Mouse (Mus musculus): ENCODE measurements around the gene Eif4a3. TPM values are rescaled to one million over a fixed set of nuclear protein-coding genes. Genes with fewer than 3 reads are reported as not detected.
"Not testable (repeated sequence)": the region's sequence is repeated elsewhere in the genome, so short reads cannot be mapped to it uniquely, and the experiment has no call there.

The Eif4a3 gene
- polyA plus RNA-seq, 1 experiment = 87.9 TPM

DNA sequence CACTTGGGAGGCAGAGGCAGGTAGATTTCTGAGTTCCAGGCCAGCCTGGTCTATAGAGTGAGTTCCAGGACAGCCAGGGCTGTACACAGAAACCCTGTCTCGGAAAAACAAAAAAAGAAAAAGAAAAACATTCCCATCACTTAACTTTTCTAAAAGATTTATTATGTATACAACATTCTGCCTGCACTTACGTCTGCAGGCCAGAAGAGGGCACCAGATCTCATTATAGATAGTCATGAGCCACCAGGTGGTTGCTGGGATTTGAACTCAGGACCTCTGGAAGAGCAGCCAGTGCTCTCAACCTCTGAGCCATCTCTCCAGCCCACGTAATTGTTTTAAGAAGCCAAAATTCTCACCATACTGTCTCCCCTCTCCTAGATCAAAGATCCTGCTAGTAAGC is 27.4 kb downstream of the Eif4a3 start:
- WGBS = 70% methylated on average over 3 of the region's 3 CpGs
- TF ChIP-seq CTCF (IDR thresholded peaks at IDR 0.05; ENCODE audit: insufficient read depth, low read length) = 0 out of 2 replicates have a peak, but pooled peaks have one; percentile 15

DNA sequence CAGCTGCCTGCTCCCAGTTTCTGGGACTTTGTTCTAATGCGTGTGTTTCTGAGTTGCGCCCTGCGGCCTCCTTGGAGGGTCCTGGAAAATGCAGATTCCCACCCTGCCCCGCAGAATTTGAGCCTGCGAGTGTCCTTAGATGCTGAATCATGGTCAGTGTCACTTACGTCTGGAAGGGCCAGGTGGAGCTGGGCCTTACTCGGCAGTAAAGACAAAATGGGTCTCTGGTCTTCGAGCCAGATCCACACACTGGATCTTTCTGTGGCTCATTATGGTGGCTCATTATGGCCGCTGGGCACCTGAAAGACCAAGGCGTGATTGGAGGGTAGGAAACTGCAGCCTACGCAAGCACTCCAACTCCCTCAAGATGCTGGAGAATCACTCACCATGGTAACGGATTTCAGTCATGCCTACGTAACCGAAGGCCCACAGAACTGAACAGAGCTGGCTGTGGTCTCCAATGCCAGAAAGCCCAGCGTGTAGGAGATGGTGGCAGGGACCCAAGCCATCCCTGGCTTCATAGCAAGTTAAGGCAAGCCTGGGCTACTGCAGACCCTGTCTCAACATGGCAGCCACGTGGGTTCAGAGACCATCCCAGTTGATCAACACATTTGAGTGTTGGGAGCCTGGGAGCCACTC is 31.2 kb downstream of the Eif4a3 start:
- TF ChIP-seq POLR2A (IDR thresholded peaks at IDR 0.05; ENCODE audit: borderline replicate concordance, extremely low read depth, low read depth, low read length) (no peak), CTCF (IDR thresholded peaks at IDR 0.05; ENCODE audit: insufficient read depth, low read length) (no peak)
- peaks cover 5% of the 10 kb centered on the region; the same call in 1 of the 2 replicates for H3K4me1 ChIP-seq (ENCODE audit: control insufficient read depth, insufficient read depth, low read length)
- peak; percentile 36 for DNase-seq
- 74% methylated on average over 16 of the region's 16 CpGs for WGBS
- H3K4me3 ChIP-seq (replicated peaks; ENCODE audit: extremely low read depth, low read depth, low read length) = peak overlapping the region; percentile 22

More for the DNA sequence above, 27.4 kb downstream of the Eif4a3 start:
- not testable (repeated sequence) for DNase-seq; H3K4me3 ChIP-seq (replicated peaks; ENCODE audit: extremely low read depth, low read depth, low read length); H3K4me1 ChIP-seq (ENCODE audit: control insufficient read depth, insufficient read depth, low read length)

DNA sequence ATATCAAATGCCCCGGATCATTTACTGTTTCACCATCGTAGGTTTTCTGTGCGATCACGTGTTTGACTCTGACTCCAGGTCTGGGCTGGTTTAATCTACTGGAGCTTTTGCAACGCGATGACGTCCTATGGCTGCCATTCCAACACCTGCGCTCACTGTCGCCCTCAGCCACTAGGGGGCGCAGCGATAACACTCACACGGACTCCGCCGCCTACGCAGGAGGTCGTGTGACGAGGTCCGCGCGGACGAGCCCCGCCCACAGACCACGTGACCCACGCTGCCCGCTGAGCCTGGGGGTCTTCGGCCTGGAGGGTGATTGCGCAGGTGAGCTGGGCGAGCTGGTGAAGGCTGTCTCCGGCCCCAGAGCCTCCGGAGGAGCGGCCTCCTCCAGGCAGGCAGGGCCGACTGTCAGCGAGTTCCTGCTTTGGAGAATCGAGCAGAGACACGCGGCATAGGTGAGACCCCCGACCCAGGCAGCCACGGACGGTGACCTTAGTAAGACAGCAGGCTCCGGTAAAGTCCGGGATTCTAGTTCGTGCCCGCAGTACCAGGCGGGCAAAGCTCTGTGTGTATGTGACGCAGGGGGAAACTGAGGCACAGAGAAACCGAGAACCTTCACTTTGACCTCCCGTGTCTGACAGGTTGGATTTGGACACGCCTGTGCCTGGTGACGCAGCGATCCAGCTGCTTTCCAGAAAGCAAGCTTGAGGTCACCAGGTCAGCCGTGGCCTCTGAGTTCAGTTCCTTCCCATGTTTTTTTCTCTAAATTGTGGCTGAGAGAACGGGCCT is 31.9 kb downstream of the Eif4a3 start, which contains the start of gene Gaa:
Gene Gaa (plus strand): TSS at position 120 of the 789 bp plus-strand sequence.
- peak; percentile 97 for DNase-seq
- Histone ChIP-seq H3K4me3 (replicated peaks; ENCODE audit: extremely low read depth, low read depth, low read length) (peak within 1 kb of the TSS; percentile 72), H3K4me1 (ENCODE audit: control insufficient read depth, insufficient read depth, low read length) (peaks cover 5% of the 10 kb centered on the region; the same call in 1 of the 2 replicates)
- 2% methylated on average over 52 of the region's 52 CpGs for WGBS
- TF ChIP-seq CTCF (IDR thresholded peaks at IDR 0.05; ENCODE audit: insufficient read depth, low read length) = peak; percentile 93
- peak; percentile 66; the same call in 1 of the 2 replicates for TF ChIP-seq POLR2A (IDR thresholded peaks at IDR 0.05; ENCODE audit: borderline replicate concordance, extremely low read depth, low read depth, low read length)

DNA sequence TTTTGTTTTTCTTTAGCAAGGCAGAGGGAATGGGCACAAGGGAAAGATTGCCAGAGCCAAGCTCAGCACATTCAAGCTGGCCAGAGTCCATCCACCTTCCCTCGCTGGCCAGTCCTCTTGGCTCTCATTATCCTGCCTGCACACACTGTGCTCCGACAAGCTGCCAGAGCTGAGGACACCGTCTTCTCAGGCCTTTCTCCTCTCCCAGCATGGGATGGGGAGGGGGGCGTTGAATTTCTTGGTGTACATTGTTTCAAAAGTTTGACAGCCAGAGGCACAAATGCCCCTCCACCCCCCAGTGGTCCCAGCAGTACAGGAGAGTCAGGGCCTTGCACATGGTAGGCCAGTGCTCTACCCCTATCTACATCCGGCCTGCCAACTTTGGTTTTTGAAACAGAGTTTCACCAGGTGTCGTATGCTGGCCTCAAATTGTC is 32.6 kb downstream of the Eif4a3 start:
- WGBS = 44% methylated on average over 6 of the region's 6 CpGs
- no peak for DNase-seq
- no peak overlapping the region for H3K4me3 ChIP-seq (replicated peaks; ENCODE audit: extremely low read depth, low read depth, low read length)
- peaks cover 5% of the 10 kb centered on the region; the same call in 1 of the 2 replicates for H3K4me1 ChIP-seq (ENCODE audit: control insufficient read depth, insufficient read depth, low read length)
- TF ChIP-seq POLR2A (IDR thresholded peaks at IDR 0.05; ENCODE audit: borderline replicate concordance, extremely low read depth, low read depth, low read length) (no peak), CTCF (IDR thresholded peaks at IDR 0.05; ENCODE audit: insufficient read depth, low read length) (no peak)

DNA sequence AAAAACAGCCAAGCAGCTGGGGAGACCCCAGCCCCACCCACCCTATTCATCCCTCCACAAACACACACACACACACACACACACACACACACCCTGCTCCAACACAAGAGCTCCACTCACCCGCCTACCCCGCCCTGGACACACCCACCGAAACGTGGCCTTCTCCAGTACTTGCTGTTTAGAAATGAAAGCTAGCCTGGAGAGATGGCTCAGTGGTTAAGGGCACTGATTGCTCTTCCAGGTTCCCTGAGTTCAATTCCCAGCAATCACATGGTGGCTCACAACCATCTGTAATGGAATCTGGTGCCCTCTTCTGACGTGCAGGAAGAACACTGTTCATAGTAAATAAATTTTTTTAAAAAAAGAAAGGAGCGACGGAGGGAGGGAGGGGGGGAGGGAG is 34.1 kb downstream of the Eif4a3 start:
- Histone ChIP-seq H3K4me1 (ENCODE audit: control insufficient read depth, insufficient read depth, low read length) (peaks cover 5% of the 10 kb centered on the region; the same call in 1 of the 2 replicates), H3K4me3 (replicated peaks; ENCODE audit: extremely low read depth, low read depth, low read length) (no peak overlapping the region)
- WGBS = 66% methylated on average over 7 of the region's 7 CpGs
- DNase-seq = no peak
- TF ChIP-seq CTCF (IDR thresholded peaks at IDR 0.05; ENCODE audit: insufficient read depth, low read length) (no peak), POLR2A (IDR thresholded peaks at IDR 0.05; ENCODE audit: borderline replicate concordance, extremely low read depth, low read depth, low read length) (no peak)

DNA sequence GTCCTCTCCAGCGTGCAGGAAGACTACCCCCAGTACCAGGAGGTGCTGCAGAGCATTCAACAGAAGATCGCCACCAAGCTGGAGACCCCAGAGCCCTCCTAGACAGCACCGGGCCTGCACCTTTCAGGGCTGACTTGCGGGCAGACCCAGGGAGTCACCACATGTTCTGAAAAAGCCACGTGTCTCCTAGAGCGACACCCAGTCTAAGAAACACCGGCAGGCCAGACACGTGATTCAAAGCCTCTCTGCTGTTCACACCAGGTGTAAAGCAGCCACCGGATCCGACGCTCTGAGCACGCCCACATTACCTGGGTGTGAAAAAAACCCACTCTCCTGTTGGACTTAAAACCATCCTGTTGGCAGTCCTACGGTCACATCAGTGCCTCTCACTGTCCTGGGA is 35.5 kb downstream of the Eif4a3 start:
- TF ChIP-seq CTCF (IDR thresholded peaks at IDR 0.05; ENCODE audit: insufficient read depth, low read length) = no peak
- DNase-seq = no peak
- Histone ChIP-seq H3K4me3 (replicated peaks; ENCODE audit: extremely low read depth, low read depth, low read length) (no peak overlapping the region), H3K4me1 (ENCODE audit: control insufficient read depth, insufficient read depth, low read length) (peaks cover 5% of the 10 kb centered on the region; the same call in 1 of the 2 replicates)
- WGBS = 92% methylated on average over 13 of the region's 13 CpGs

DNA sequence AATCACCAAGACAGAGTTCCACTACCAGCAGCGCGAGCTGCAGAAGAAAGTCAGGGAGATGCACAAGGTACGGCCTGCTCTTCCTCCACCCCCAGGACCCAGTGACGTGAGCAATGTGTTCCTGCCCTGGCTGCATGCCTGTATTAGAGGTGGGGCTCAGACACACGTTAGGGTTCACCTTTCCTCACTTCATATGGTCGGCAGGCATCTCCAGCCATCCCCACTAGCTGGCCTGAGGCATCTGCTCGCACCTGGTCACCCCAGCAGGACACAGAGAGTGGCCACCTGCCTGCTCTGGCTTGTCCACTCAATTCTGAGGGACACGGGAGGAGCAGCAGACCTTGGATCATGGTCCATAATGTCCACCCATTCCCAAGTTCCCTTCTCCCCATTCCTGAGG is 39.9 kb downstream of the Eif4a3 start:
- H3K4me1 ChIP-seq (ENCODE audit: control insufficient read depth, insufficient read depth, low read length) = no peaks in the 10 kb centered on the region
- TF ChIP-seq CTCF (IDR thresholded peaks at IDR 0.05; ENCODE audit: insufficient read depth, low read length) = no peak
- TF ChIP-seq POLR2A (IDR thresholded peaks at IDR 0.05; ENCODE audit: borderline replicate concordance, extremely low read depth, low read depth, low read length) = no peak
- no peak for DNase-seq
- 88% methylated on average over 8 of the region's 8 CpGs for WGBS
- H3K4me3 ChIP-seq (replicated peaks; ENCODE audit: extremely low read depth, low read depth, low read length) = no peak overlapping the region

DNA sequence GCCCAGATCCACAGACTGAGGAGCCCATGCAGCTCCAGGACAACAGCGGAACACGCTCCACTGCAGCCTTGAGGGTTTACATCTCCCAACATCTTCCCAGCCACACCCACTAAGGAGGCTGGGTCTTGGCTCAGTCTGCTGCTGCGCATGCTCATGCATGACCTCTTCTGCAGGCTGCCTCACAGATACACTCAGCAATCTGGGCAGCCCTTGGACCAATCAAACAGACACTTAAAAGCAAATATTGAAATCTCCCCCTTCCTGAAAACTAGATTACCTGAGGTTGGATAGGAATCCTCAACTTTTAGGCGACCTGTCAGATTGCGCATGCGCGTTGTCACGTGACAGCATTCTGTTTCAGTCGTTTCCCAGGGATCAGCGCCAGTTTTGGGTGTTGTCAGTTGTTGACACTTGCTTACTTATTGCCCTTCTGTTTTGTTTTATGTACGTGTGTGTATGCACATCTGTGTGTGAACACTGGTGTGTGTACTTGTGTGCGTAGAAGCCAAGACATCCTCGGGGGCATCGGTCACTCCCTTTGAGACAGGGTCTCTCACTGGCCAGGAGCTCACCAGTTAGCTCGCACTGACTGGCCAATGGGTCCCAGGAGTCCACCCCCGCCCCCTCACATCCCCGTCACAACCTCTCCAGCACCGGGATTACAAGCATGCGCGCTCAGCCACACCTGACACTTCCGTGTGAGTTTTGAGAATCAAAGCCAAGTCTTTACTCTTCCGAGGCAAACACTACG is 41.1 kb downstream of the Eif4a3 start:
- peak overlapping the region; percentile 55 for H3K4me3 ChIP-seq (replicated peaks; ENCODE audit: extremely low read depth, low read depth, low read length)
- H3K4me1 ChIP-seq (ENCODE audit: control insufficient read depth, insufficient read depth, low read length) = no peaks in the 10 kb centered on the region
- TF ChIP-seq POLR2A (IDR thresholded peaks at IDR 0.05; ENCODE audit: borderline replicate concordance, extremely low read depth, low read depth, low read length) (peak; percentile 26; the same call in 1 of the 2 replicates), CTCF (IDR thresholded peaks at IDR 0.05; ENCODE audit: insufficient read depth, low read length) (no peak)
- WGBS = 42% methylated on average over 23 of the region's 23 CpGs
- peak; percentile 68 for DNase-seq

DNA sequence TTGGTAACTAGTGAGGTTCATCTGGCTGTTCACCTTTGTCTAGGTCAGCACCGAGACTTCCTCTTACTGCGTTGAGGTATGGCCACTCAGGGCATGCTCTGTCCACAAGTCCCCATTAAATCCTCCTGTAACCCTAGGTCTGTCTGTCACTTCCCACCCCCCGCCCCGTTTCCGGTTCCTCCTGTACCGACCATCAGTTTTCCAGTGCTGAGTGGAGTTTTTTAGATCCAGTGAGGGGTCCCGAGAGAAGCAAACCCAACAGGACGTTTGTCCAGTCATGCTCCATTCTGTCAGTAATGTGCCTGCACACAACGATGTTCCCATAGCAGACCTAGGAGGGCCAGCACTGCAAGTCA is 41.7 kb downstream of the Eif4a3 start:
- TF ChIP-seq POLR2A (IDR thresholded peaks at IDR 0.05; ENCODE audit: borderline replicate concordance, extremely low read depth, low read depth, low read length) (no peak), CTCF (IDR thresholded peaks at IDR 0.05; ENCODE audit: insufficient read depth, low read length) (no peak)
- no peak for DNase-seq
- 50% methylated on average over 9 of the region's 9 CpGs for WGBS
- H3K4me1 ChIP-seq (ENCODE audit: control insufficient read depth, insufficient read depth, low read length) = no peaks in the 10 kb centered on the region
- H3K4me3 ChIP-seq (replicated peaks; ENCODE audit: extremely low read depth, low read depth, low read length) = peak overlapping the region; percentile 42

DNA sequence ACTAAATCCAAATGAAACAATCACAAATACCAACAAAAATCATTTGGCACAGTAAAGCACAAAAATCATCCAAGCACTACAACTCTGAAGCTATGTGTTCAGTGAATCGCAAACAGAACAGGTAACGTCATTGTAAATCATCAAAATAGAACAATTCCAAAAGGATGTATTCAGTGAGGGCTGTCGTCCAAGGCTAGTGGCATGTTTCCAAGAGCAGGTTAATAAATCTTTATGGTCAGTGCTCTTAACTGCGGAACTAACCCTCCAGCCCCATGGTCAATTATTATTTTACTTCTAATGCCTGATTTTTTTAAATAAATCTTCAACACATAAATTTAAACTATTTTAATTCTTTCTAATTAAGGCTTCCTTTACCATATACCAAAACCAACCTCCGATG is 43.3 kb downstream of the Eif4a3 start:
- H3K4me3 ChIP-seq (replicated peaks; ENCODE audit: extremely low read depth, low read depth, low read length); DNase-seq; H3K4me1 ChIP-seq (ENCODE audit: control insufficient read depth, insufficient read depth, low read length): not testable (repeated sequence)
- 49% methylated on average over 5 of the region's 5 CpGs for WGBS
